ENCODE assay signal across 33 mouse cellular contexts in genomic region chr11:85909514-85909913, GRCm38 (mm10). TPM values are rescaled to one million over a fixed set of nuclear protein-coding genes. Genes with fewer than 3 reads are reported as not detected.
DNase-seq lines count a peak whose midpoint lies in the region; ATAC-seq and TF ChIP-seq lines count a peak whose summit lies in the region.
"Had no signal": no experiment of that assay in that cellular context is flagged by ENCODE, and none has a peak within 500 bp of the region (broad histone marks: within the 10 kb centered on the region; RNA-seq: fewer than 3 reads in every experiment).

No protein-coding gene starts in this region.

- no peak for ATAC-seq in kidney, embryonic 15.5 days (replicated peaks; ENCODE audit: low FRiP score)
- no peak for ATAC-seq in limb, embryonic 12.5 days (ENCODE audit: insufficient number of reproducible peaks, insufficient read depth, low FRiP score, low TSS enrichment, low read depth)
- ATAC-seq in granulocyte monocyte progenitor cell, adult 5-6 weeks (replicated peaks; ENCODE audit: poor library complexity, severe bottlenecking): no peak
- ATAC-seq: forebrain, embryonic 16.5 days; hindbrain, postnatal 0 days; intestine, postnatal 0 days had no signal

- TF ChIP-seq EP300 in CH12.LX (IDR thresholded peaks at IDR 0.05; ENCODE audit: low read length): no peak

- H3K4me3 ChIP-seq in kidney, embryonic 15.5 days (replicated peaks): no peak overlapping the region
- no peak overlapping the region for H3K4me3 ChIP-seq in CH12.LX (replicated peaks in 1 of 3; ENCODE audit: low read depth in 2 of 3, low read length in 2 of 3, poor library complexity in 1 of 3)
- H3K4me3 ChIP-seq in embryonic facial prominence, embryonic 10.5 days: no peak overlapping the region
- H3K4me3 ChIP-seq in limb, embryonic 12.5 days (replicated peaks): no peak overlapping the region
- H3K4me3 ChIP-seq: erythroblast, embryonic 14.5 days; heart, embryonic 12.5 days; hindbrain, embryonic 12.5 days; limb, embryonic 15.5 days; liver, embryonic 13.5 days; megakaryocyte, embryonic 14.5 days; midbrain, embryonic 12.5 days; neural tube, embryonic 13.5 days had no signal

- no peak overlapping the region for H3K9ac ChIP-seq in kidney, embryonic 15.5 days
- H3K9ac ChIP-seq in CH12.LX (ENCODE audit: insufficient read depth, low read depth): no peak overlapping the region
- H3K9ac ChIP-seq in limb, embryonic 12.5 days (replicated peaks): 0 out of 2 replicates have a peak overlapping the region, but pooled peaks have one; percentile 35
- H3K9ac ChIP-seq: heart, embryonic 12.5 days; hindbrain, embryonic 12.5 days; limb, embryonic 15.5 days; liver, embryonic 13.5 days; midbrain, embryonic 12.5 days; neural tube, embryonic 13.5 days had no signal

- 0 out of 2 replicates have a peak overlapping the region, but pooled peaks have one; percentile 18 for H3K27ac ChIP-seq in kidney, embryonic 15.5 days
- no peak overlapping the region for H3K27ac ChIP-seq in CH12.LX (ENCODE audit: insufficient read depth, low read depth)
- peak overlapping the region; percentile 76 for H3K27ac ChIP-seq in embryonic facial prominence, embryonic 10.5 days (replicated peaks)
- peak overlapping the region; percentile 85 for H3K27ac ChIP-seq in limb, embryonic 12.5 days
- H3K27ac ChIP-seq: hindbrain, embryonic 12.5 days; hindbrain, postnatal 0 days; limb, embryonic 15.5 days; liver, embryonic 13.5 days; midbrain, embryonic 12.5 days; neural tube, embryonic 13.5 days had no signal

- TF ChIP-seq POLR2A in CH12.LX (IDR thresholded peaks at IDR 0.05; ENCODE audit: low read depth, low read length): no peak

- TF ChIP-seq RAD21 in CH12.LX (IDR thresholded peaks at IDR 0.05; ENCODE audit: low read depth, low read length): no peak

- H3K4me1 ChIP-seq in kidney, embryonic 15.5 days: peaks cover 10% of the 10 kb centered on the region
- H3K4me1 ChIP-seq in CH12.LX (ENCODE audit: control insufficient read depth in 1 of 2, insufficient read depth in 2 of 2): peaks cover 9 to 37% of the 10 kb centered on the region in 2 experiments
- H3K4me1 ChIP-seq in embryonic facial prominence, embryonic 10.5 days: peaks cover 42% of the 10 kb centered on the region
- H3K4me1 ChIP-seq in limb, embryonic 12.5 days (replicated peaks): peaks cover 64% of the 10 kb centered on the region
- H3K4me1 ChIP-seq: neural tube, embryonic 13.5 days had no signal

- no peak overlapping the region for H3K4me2 ChIP-seq in kidney, embryonic 15.5 days
- no peak overlapping the region for H3K4me2 ChIP-seq in CH12.LX (ENCODE audit: insufficient read depth, low read depth, poor library complexity, severe bottlenecking)
- H3K4me2 ChIP-seq in limb, embryonic 12.5 days: peak overlapping the region; percentile 36
- H3K4me2 ChIP-seq: hindbrain, embryonic 12.5 days; limb, embryonic 15.5 days; liver, embryonic 13.5 days; midbrain, embryonic 12.5 days; neural tube, embryonic 13.5 days had no signal

- 0 out of 4 replicates have a peak, but pooled peaks of 1 of the 2 experiments have one; percentile 7 for TF ChIP-seq CTCF in CH12.LX (conservative IDR thresholded peaks at IDR 0.05 in 1 of 2, IDR thresholded peaks at IDR 0.05 in 1 of 2; ENCODE audit: low read depth in 2 of 2, low read length in 2 of 2)

- H3K79me2 ChIP-seq in CH12.LX (replicated peaks; ENCODE audit: control insufficient read depth, extremely low read depth, insufficient read depth, poor library complexity, severe bottlenecking): no peaks in the 10 kb centered on the region

- no peak for DNase-seq in kidney, postnatal 25 days
- DNase-seq in CH12.LX (ENCODE audit: extremely low read depth): peak; percentile 26
- no peak for DNase-seq in embryonic facial prominence, embryonic 10.5 days (ENCODE audit: low spot score)
- DNase-seq in left cerebral cortex, postnatal 36 days (ENCODE audit: low spot score in 2 of 2): no peak
- no peak for DNase-seq in ovary, postnatal 10 days (ENCODE audit: low spot score)
- DNase-seq: adrenal gland, postnatal 10 days; B cell, adult 2 months; cerebellum, adult 9-10 months; heart, postnatal 14 days; kidney, adult 9 months; kidney, postnatal 14 days; layer of hippocampus, postnatal 36 days; liver, embryonic 13.5 days; lung, adult 2 months had no signal

- peaks cover 84% of the 10 kb centered on the region for H3K27me3 ChIP-seq in kidney, embryonic 15.5 days
- H3K27me3 ChIP-seq in CH12.LX (replicated peaks): peaks cover 2% of the 10 kb centered on the region
- H3K27me3 ChIP-seq in embryonic facial prominence, embryonic 10.5 days (replicated peaks; ENCODE audit: low read depth, poor library complexity, severe bottlenecking): peaks cover 54% of the 10 kb centered on the region
- no peaks in the 10 kb centered on the region for H3K27me3 ChIP-seq in limb, embryonic 12.5 days
- H3K27me3 ChIP-seq: limb, embryonic 15.5 days had no signal

- dilution Hi-C loops in CH12.LX (cut with MboI; ENCODE audit: extremely low pct_ligation_motif_present, extremely low pct_unique_long_range_greater_than_20kb, low sequenced_read_pairs): no loop called here

- no peaks in the 10 kb centered on the region for H3K36me3 ChIP-seq in kidney, embryonic 15.5 days
- H3K36me3 ChIP-seq in CH12.LX (replicated peaks in 1 of 2; ENCODE audit: control insufficient read depth in 1 of 2, insufficient read depth in 1 of 2, low read length in 1 of 2): no peaks in the 10 kb centered on the region
- no peaks in the 10 kb centered on the region; the same call in 1 of the 2 replicates for H3K36me3 ChIP-seq in embryonic facial prominence, embryonic 10.5 days (replicated peaks)
- peaks cover 99% of the 10 kb centered on the region for H3K36me3 ChIP-seq in limb, embryonic 12.5 days
- H3K36me3 ChIP-seq: G1E; heart, embryonic 12.5 days; hindbrain, embryonic 12.5 days; liver, embryonic 13.5 days; midbrain, embryonic 12.5 days; neural tube, embryonic 13.5 days had no signal

- WGBS in kidney, embryonic 15.5 days: 74% methylated on average over 4 of the region's 4 CpGs
- WGBS in embryonic facial prominence, embryonic 10.5 days: 68% methylated on average over 4 of the region's 4 CpGs
- 49% methylated on average over 4 of the region's 4 CpGs for WGBS in limb, embryonic 12.5 days

- H3K9me3 ChIP-seq in kidney, embryonic 15.5 days (replicated peaks): no peaks in the 10 kb centered on the region
- no peaks in the 10 kb centered on the region for H3K9me3 ChIP-seq in CH12.LX (replicated peaks; ENCODE audit: low read length)
- H3K9me3 ChIP-seq in embryonic facial prominence, embryonic 10.5 days: no peaks in the 10 kb centered on the region
- no peaks in the 10 kb centered on the region for H3K9me3 ChIP-seq in limb, embryonic 12.5 days
- H3K9me3 ChIP-seq: G1E; heart, embryonic 12.5 days; hindbrain, embryonic 12.5 days; limb, embryonic 15.5 days; liver, embryonic 13.5 days; megakaryocyte, embryonic 14.5 days; midbrain, embryonic 12.5 days; neural tube, embryonic 13.5 days had no signal

- intact Hi-C loops in left cerebral cortex, postnatal 36 days (cut with DNase I): no loop called here

- in situ Hi-C loops in CH12.LX (cut with MboI; ENCODE audit: low pct_ligation_motif_present, low pct_unique_long_range_greater_than_20kb, low sequenced_read_pairs): no loop called here

TF ChIP-seq in CH12.LX, 34 proteins besides CTCF, POLR2A, EP300 and RAD21:
- no peak for TF ChIP-seq USF2 (conservative IDR thresholded peaks at IDR 0.05; ENCODE audit: low read depth, low read length)
- no peak for TF ChIP-seq ZC3H11A (IDR thresholded peaks at IDR 0.05; ENCODE audit: low read depth, low read length)
- peak; percentile 63; the same call in 1 of the 2 replicates for TF ChIP-seq ZNF384 (IDR thresholded peaks at IDR 0.05; ENCODE audit: low read depth, low read length)

RNA-seq across cellular contexts. Expression of gene Tbx4, which starts 23.3 kb away (rescaled TPM):
- 0.36 and 0.56 TPM in 2 replicates for polyA plus RNA-seq in kidney, embryonic 15.5 days (2015; fragmentation: Nextera tagmentation; extraction: Ambion mirVana)
- not detected in 2 replicates for total RNA-seq in CH12.LX (2012; rRNA removed)
- not detected in 2 replicates for total RNA-seq in CH12.LX (2014; rRNA removed)
- polyA plus RNA-seq in CH12.LX (2012; ENCODE audit: insufficient read length, low read depth): not detected in 2 replicates
- 1.0 and 1.4 TPM in 2 replicates for polyA plus RNA-seq in embryonic facial prominence, embryonic 10.5 days (2016; fragmentation: Nextera tagmentation; extraction: Ambion mirVana)
- polyA plus RNA-seq in limb, embryonic 12.5 days (2016; fragmentation: Nextera tagmentation; extraction: Ambion mirVana): 39.2 and 44.0 TPM in 2 replicates
- total RNA-seq in left cerebral cortex, postnatal 36 days (2021): under 1 TPM; 0.17 to 0.25 TPM
- not detected in 2 replicates for total RNA-seq in granulocyte monocyte progenitor cell, adult 5-6 weeks (2014; fragmentation: Nextera tagmentation)
- not detected in 2 replicates for total RNA-seq in granulocyte monocyte progenitor cell, adult 5-6 weeks (2017)
- total RNA-seq: G1E had no signal
- polyA plus RNA-seq: erythroblast, embryonic 14.5 days; G1E; intestine, postnatal 0 days had no signal

RNA-seq across cellular contexts. Expression of gene Gm11444, which starts 59.4 kb away (rescaled TPM):
- not detected in 2 replicates for polyA plus RNA-seq in kidney, embryonic 15.5 days (2015; fragmentation: Nextera tagmentation; extraction: Ambion mirVana)
- not detected in 2 replicates for total RNA-seq in CH12.LX (2012; rRNA removed)
- total RNA-seq in CH12.LX (2014; rRNA removed): not detected in 2 replicates
- polyA plus RNA-seq in CH12.LX (2012; ENCODE audit: insufficient read length, low read depth): not detected in 2 replicates
- not detected in 2 replicates for polyA plus RNA-seq in embryonic facial prominence, embryonic 10.5 days (2016; fragmentation: Nextera tagmentation; extraction: Ambion mirVana)
- polyA plus RNA-seq in limb, embryonic 12.5 days (2016; fragmentation: Nextera tagmentation; extraction: Ambion mirVana): not detected in 2 replicates
- not detected for total RNA-seq in left cerebral cortex, postnatal 36 days (2021)
- not detected in 2 replicates for total RNA-seq in granulocyte monocyte progenitor cell, adult 5-6 weeks (2014; fragmentation: Nextera tagmentation)
- total RNA-seq in granulocyte monocyte progenitor cell, adult 5-6 weeks (2017): not detected in 2 replicates
- total RNA-seq: adrenal gland, postnatal 10 days; G1E; gastrocnemius, adult 8-10 months; heart, postnatal 14 days; hindbrain, postnatal 0 days; layer of hippocampus, adult 8-10 months; layer of hippocampus, postnatal 36 days had no signal
- polyA plus RNA-seq: embryonic facial prominence, embryonic 14.5 days; erythroblast, embryonic 14.5 days; forebrain, embryonic 11.5 days; forebrain, embryonic 16.5 days; G1E; gonadal fat pad, adult 2 months; heart, embryonic 12.5 days; hindbrain, embryonic 12.5 days; hindbrain, postnatal 0 days; intestine, postnatal 0 days; limb, embryonic 15.5 days; liver, embryonic 13.5 days; lung, adult 2 months; midbrain, embryonic 12.5 days; neural tube, embryonic 13.5 days had no signal

Comparison
In these comparisons a context has a peak if more than half of its experiments do, and no peak if none do; other contexts are left out.
1. RNA of gene Tbx4, which starts 23.3 kb away (polyA plus RNA-seq): 39.2 to 44.0 TPM in limb, embryonic 12.5 days; 1.0 to 1.4 TPM in embryonic facial prominence, embryonic 10.5 days, 0.36 to 0.56 TPM in kidney, embryonic 15.5 days and not detected in CH12.LX; every median in the first group is over 10 times any median in the second.